Comparison of ENCODE assay signal across 20 mouse cellular contexts in genomic region chr1:80381302-80381701, GRCm38 (mm10). TPM values are rescaled to one million over a fixed set of nuclear protein-coding genes. Genes with fewer than 3 reads are reported as not detected.
DNase-seq lines count a peak whose midpoint lies in the region; ATAC-seq lines count a peak whose summit lies in the region.
"Had no signal": no experiment of that assay in that cellular context is flagged by ENCODE, and none has a peak within 500 bp of the region (broad histone marks: within the 10 kb centered on the region; RNA-seq: fewer than 3 reads in every experiment).

No protein-coding gene starts in this region.

- DNase-seq in embryo, embryonic 10.5 days (ENCODE audit: low spot score), result peak; percentile 5
- no peak for DNase-seq in embryo, embryonic 10 days (ENCODE audit: low spot score)
- peak; percentile 52 for DNase-seq in CD4-positive, CD25-positive, alpha-beta regulatory T cell, adult 2 months (ENCODE audit: low read depth, low spot score)
- DNase-seq in ZHBTc4 (ENCODE audit: low read depth, low spot score), result peak; percentile 9
- no peak for DNase-seq in layer of hippocampus, adult 9-10 months (ENCODE audit: low spot score)
- no peak for DNase-seq in frontal cortex, postnatal 25 days (ENCODE audit: low spot score in 2 of 2)
- DNase-seq in cerebellum, postnatal 4 days (ENCODE audit: low spot score in 2 of 2), result no peak
- DNase-seq: adrenal gland, postnatal 10 days; cerebellum, adult 11-12 months; cerebellum, postnatal 25 days; gastrocnemius, postnatal 10 days; heart, postnatal 10 days; kidney, adult 8-10 months; kidney, postnatal 25 days; layer of hippocampus, adult 9-11 months; liver, embryonic 13.5 days; lung, postnatal 10 days; right cerebral cortex, postnatal 4 days had no signal

- ATAC-seq in megakaryocyte, adult 5-6 weeks (ENCODE audit: poor library complexity, severe bottlenecking), result 0 out of 2 replicates have a peak, but pooled peaks have one; percentile 33
- ATAC-seq: hindbrain, embryonic 16.5 days had no signal

RNA-seq across cellular contexts. Expression of gene Cul3, which starts 41.0 kb away (rescaled TPM):
- total RNA-seq in megakaryocyte, adult 5-6 weeks (2015), result 185 and 192 TPM in 2 replicates
- 317 and 389 TPM in 2 replicates for total RNA-seq in megakaryocyte, adult 5-6 weeks (2017)

Comparison
In these comparisons a context has a peak if more than half of its experiments do, and no peak if none do; other contexts are left out.
1. DNase-seq: peak in embryo, embryonic 10.5 days (single experiment), CD4-positive, CD25-positive, alpha-beta regulatory T cell, adult 2 months (single experiment) and ZHBTc4 (single experiment); none in embryo, embryonic 10 days (single experiment), layer of hippocampus, adult 9-10 months (single experiment), frontal cortex, postnatal 25 days (0 of 2) and cerebellum, postnatal 4 days (0 of 2).